Mouse (Mus musculus) cerebellum, adult 2 months (tissue): ENCODE measurements around the gene Acmsd. TPM values are rescaled to one million over a fixed set of nuclear protein-coding genes. Genes with fewer than 3 reads are reported as not detected.
"Not testable (repeated sequence)": the region's sequence is repeated elsewhere in the genome, so short reads cannot be mapped to it uniquely, and the experiment has no call there.

Experiments used
- DNase-seq, 2 experiments: peaks; one replicate each; pipeline ENCODE4 v3.0.0; 2021
- H3K27ac ChIP-seq: fragments of 200-500 bp; 2 replicates; pipeline ENCODE4 v1.5.1; 2012; ENCODE audit warnings: low read length, control low read depth, inconsistent platforms; ENCODE audit not compliant: insufficient read depth
- H3K27me3 ChIP-seq: fragments of 200-500 bp; 2 replicates; pipeline ENCODE4 v1.6.1; 2012; ENCODE audit warnings: inconsistent platforms, mild to moderate bottlenecking, low read length, moderate library complexity; ENCODE audit not compliant: control insufficient read depth, insufficient read depth
- H3K4me1 ChIP-seq: fragments of 200-500 bp; 2 replicates; pipeline ENCODE4 v1.6.1; 2011; ENCODE audit warnings: low read length; ENCODE audit not compliant: control insufficient read depth, insufficient read depth
- H3K4me3 ChIP-seq: fragments of 200-500 bp; replicated peaks from 2 replicates; pipeline ENCODE3; 2011; ENCODE audit warnings: mild to moderate bottlenecking, low read depth, low read length, control low read depth; ENCODE audit not compliant: insufficient read depth
- CTCF ChIP-seq: fragments of 200-500 bp; IDR thresholded peaks from 2 replicates; pipeline ENCODE4 v1.5.1; 2011; ENCODE audit warnings: low read depth, mild to moderate bottlenecking, control low read depth, low read length, moderate library complexity, borderline replicate concordance; ENCODE audit not compliant: insufficient read depth
- POLR2A ChIP-seq: fragments of 200-500 bp; IDR thresholded peaks from 2 replicates; pipeline ENCODE4 v1.6.1; 2011; ENCODE audit warnings: low read length, control low read depth, borderline replicate concordance; ENCODE audit not compliant: insufficient read depth
- WGBS: fragments of 180-500 bp; shearing (Covaris S2); methylation state at CpG from one replicate; pipeline ENCODE4 v1.1.7; 2018; 5-methylcytosine and 5-hydroxymethylcytosine counted together
- polyA plus RNA-seq: library from polyadenylated mRNA; depleted of rRNA; stranded (reverse); fragments of >200 nt; gene quantifications from 2 replicates; pipeline ENCODE4 v1.2.3, GENCODE M21; 2012

Gene Acmsd
- polyA plus RNA-seq, 1 experiment = 0.05 TPM

DNA sequence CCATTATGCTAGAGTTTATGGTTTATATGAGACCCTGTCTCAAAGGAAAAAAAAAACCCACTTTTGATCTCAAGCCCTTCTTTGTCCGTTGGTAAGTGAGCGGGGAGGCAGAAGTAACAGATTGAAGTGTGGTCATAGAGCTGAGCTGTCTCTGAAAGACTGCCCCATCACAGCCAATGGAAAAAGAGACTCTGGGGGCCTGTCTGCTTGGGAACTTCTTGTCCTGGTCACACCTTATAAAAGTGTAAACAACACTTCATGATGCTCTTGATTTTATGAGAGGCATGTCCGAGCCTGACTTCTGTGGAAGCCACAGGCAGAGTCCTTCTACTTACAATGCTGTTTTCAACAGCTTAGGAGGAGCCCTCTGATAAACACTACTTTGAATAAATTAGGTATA is 1.9 kb downstream of the Acmsd start:
- no peak for DNase-seq
- no peak for TF ChIP-seq CTCF
- TF ChIP-seq POLR2A = no peak
- Histone ChIP-seq H3K4me3 (no peak overlapping the region), H3K27ac (no peak overlapping the region), H3K4me1 (no peaks in the 10 kb centered on the region), H3K27me3 (no peaks in the 10 kb centered on the region)
- 70% methylated on average over 3 of the region's 3 CpGs for whole genome bisulfite sequencing

GRCm38 (mm10) chr1:127732435-127732834 is 3.2 kb downstream of the Acmsd start:
- H3K27ac ChIP-seq = no peak overlapping the region
- no peak for TF ChIP-seq CTCF
- no peak for TF ChIP-seq POLR2A
- H3K4me3 ChIP-seq = no peak overlapping the region
- WGBS = 88% methylated on average over 3 of the region's 3 CpGs
- H3K27me3 ChIP-seq = no peaks in the 10 kb centered on the region
- DNase-seq = no peak
- no peaks in the 10 kb centered on the region for H3K4me1 ChIP-seq

- WGBS = 76% methylated on average over 3 of the region's 3 CpGs
- Histone ChIP-seq H3K4me3 (no peak overlapping the region), H3K27ac (no peak overlapping the region), H3K27me3 (no peaks in the 10 kb centered on the region), H3K4me1 (no peaks in the 10 kb centered on the region)
- TF ChIP-seq POLR2A (no peak), CTCF (no peak)
- DNase-seq = no peak
These were observed 3.6 kb downstream of the Acmsd start for GRCm38 (mm10) chr1:127732841-127733240.

- Histone ChIP-seq H3K27ac (no peak overlapping the region), H3K4me1 (no peaks in the 10 kb centered on the region), H3K27me3 (no peaks in the 10 kb centered on the region), H3K4me3 (no peak overlapping the region)
- no peak for TF ChIP-seq CTCF
- no peak for TF ChIP-seq POLR2A
- WGBS = 73% methylated on average over 3 of the region's 3 CpGs
- DNase-seq = no peak
These were observed 6.1 kb downstream of the Acmsd start for GRCm38 (mm10) chr1:127735356-127735755.

DNA sequence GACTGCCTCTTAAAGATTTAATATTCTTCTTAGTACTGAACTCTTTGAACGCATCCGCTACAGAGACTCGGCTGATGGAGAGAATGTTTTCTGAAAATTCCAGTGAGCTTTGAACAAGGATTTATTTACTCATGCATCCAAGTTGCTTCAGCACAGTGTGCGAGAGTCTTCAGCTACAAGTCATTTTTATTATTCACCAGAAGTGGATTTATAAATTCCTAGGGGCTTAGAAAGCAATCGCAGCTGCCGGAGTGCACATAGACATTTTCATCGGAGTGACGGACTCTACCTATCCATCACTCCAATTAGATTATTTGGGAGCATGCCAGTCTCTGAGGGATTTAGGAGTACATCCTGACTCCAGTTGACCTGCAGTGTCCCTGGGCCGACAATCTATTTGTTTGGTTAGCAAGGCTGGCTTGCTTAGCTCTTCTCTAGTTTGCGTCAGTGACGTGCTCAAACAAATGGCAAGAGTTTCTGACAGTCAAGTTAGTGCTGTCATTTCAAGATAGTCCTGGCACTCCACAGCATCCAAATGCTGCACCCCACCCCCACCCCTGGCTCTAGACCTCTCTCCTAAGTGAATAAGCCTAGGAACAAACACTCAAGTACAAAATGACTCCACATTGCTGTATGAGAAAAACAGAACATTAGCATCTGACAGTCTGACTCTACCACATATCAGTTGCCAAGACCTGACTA is 21.3 kb downstream of the Acmsd start:
- Histone ChIP-seq H3K4me1 (no peaks in the 10 kb centered on the region), H3K27ac (no peak overlapping the region), H3K27me3 (no peaks in the 10 kb centered on the region), H3K4me3 (no peak overlapping the region)
- DNase-seq = no peak
- TF ChIP-seq CTCF (no peak), POLR2A (no peak)
- 33% methylated on average over 11 of the region's 11 CpGs for WGBS

DNA sequence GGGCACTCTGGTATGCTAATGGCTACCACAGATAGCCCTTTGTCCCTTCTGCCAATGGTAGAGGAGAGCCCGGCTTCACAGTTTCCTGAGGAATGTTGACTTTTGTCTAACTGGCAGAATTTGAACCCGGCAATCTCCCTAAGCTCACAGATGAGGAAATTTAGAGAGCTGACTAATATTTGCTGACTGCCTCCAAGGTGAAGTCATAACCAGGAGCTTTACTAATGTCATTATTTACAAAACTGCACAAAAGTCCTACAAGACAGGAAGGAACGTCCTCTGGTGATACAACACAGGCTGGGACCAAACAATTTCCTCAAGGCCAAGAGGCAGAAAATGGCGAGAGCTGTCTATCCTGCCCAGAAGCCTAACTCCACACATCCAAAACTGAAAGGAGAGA is 26.6 kb downstream of the Acmsd start:
- 86% methylated on average over 4 of the region's 4 CpGs for WGBS
- Histone ChIP-seq H3K4me3 (no peak overlapping the region), H3K27me3 (no peaks in the 10 kb centered on the region), H3K27ac (no peak overlapping the region), H3K4me1 (no peaks in the 10 kb centered on the region)
- DNase-seq = no peak
- TF ChIP-seq POLR2A = no peak
- no peak for TF ChIP-seq CTCF

GRCm38 (mm10) chr1:127756331-127757163 is 27.3 kb downstream of the Acmsd start:
- WGBS = 82% methylated on average over 5 of the region's 5 CpGs
- no peak overlapping the region for H3K27ac ChIP-seq
- no peaks in the 10 kb centered on the region for H3K27me3 ChIP-seq
- TF ChIP-seq POLR2A (no peak), CTCF (no peak)
- no peaks in the 10 kb centered on the region for H3K4me1 ChIP-seq
- H3K4me3 ChIP-seq = no peak overlapping the region
- DNase-seq = no peak

DNA sequence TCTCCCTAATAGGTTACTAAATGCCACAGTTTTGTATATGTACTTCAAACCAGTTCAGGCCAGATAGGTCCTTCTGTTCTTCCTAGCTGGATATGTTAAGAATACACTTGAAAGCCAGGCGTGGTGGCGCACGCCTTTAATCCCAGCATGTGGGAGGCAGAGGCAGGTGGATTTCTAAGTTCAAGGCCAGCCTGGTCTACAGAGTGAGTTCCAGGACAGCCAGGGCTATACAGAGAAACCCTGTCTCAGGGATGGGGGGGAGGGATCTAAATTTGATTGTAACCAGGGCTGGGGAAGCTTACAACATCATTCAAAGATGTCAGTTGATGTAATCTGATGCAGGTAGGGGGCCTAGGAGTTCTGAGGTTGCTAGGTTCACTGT is 27.9 kb downstream of the Acmsd start:
- H3K4me3 ChIP-seq, H3K4me1 ChIP-seq, H3K27me3 ChIP-seq, DNase-seq, H3K27ac ChIP-seq: not testable (repeated sequence)
- 97% methylated on average over 3 of the region's 3 CpGs for WGBS
